Mouse (Mus musculus) cerebellum, adult 9-10 months (tissue): Measurements from ENCODE around the gene Odc1.

Experiments
- DNase-seq: peaks from one replicate; pipeline ENCODE4 v3.0.0; 2022

The Odc1 gene

GRCm38 (mm10) chr12:17588906-17589612 lies 44.5 kb downstream of the Odc1 start:
- DNase-seq, result no peak

GRCm38 (mm10) chr12:17591249-17591648 lies 46.7 kb downstream of the Odc1 start:
- DNase-seq, result no peak

- DNase-seq, result no peak
These were observed 49.4 kb downstream of the Odc1 start for GRCm38 (mm10) chr12:17593956-17594355.

- no peak for DNase-seq
These were observed 50.1 kb downstream of the Odc1 start for GRCm38 (mm10) chr12:17594701-17595100.

- no peak for DNase-seq
These were observed 50.6 kb downstream of the Odc1 start for GRCm38 (mm10) chr12:17595166-17595565.
